Mouse (Mus musculus) neural tube, embryonic 12.5 days (tissue): ENCODE measurements around the gene Rpl23a. TPM values are rescaled to one million over a fixed set of nuclear protein-coding genes. Genes with fewer than 3 reads are reported as not detected.
"Not testable (repeated sequence)": the region's sequence is repeated elsewhere in the genome, so short reads cannot be mapped to it uniquely, and the experiment has no call there.

Experiments
- ATAC-seq: fragments of 200-750 bp; cut with Nextera tagmentation; 2 replicates; pipeline ENCODE4 v1.8.0; 2017; ENCODE audit warnings: low read depth, mild to moderate bottlenecking, moderate TSS enrichment, moderate library complexity; ENCODE audit not compliant: low FRiP score
- H3K27ac ChIP-seq: fragments of 300-500 bp; sonication (generic); 2 replicates; pipeline ENCODE4 v1.5.1; 2016
- H3K27me3 ChIP-seq: fragments of 300-500 bp; sonication (generic); replicated peaks from 2 replicates; pipeline ENCODE4 v1.6.1; 2016; ENCODE audit warnings: mild to moderate bottlenecking
- H3K36me3 ChIP-seq: fragments of 300-500 bp; sonication (generic); 2 replicates; pipeline ENCODE4 v1.6.1; 2016; ENCODE audit warnings: mild to moderate bottlenecking
- H3K4me1 ChIP-seq: fragments of 300-500 bp; sonication (generic); 2 replicates; pipeline ENCODE4 v1.6.1; 2016
- H3K4me2 ChIP-seq: fragments of 300-500 bp; sonication (generic); replicated peaks from 2 replicates; pipeline ENCODE4 v1.6.1; 2016; ENCODE audit warnings: mild to moderate bottlenecking
- H3K4me3 ChIP-seq: fragments of 300-500 bp; sonication (generic); 2 replicates; pipeline ENCODE4 v1.5.1; 2016
- H3K9ac ChIP-seq: fragments of 300-500 bp; sonication (generic); 2 replicates; pipeline ENCODE4 v1.6.1; 2016; ENCODE audit warnings: mild to moderate bottlenecking
- H3K9me3 ChIP-seq: fragments of 300-500 bp; sonication (generic); 2 replicates; pipeline ENCODE4 v1.6.1; 2016; ENCODE audit warnings: mild to moderate bottlenecking
- WGBS: fragments of 180-500 bp; shearing (Covaris S2); methylation state at CpG from one replicate; pipeline ENCODE4 v1.1.7; 2016; 5-methylcytosine and 5-hydroxymethylcytosine counted together
- polyA plus RNA-seq: library from polyadenylated mRNA; unstranded; fragments of >200 nt; fragmentation: Nextera tagmentation; extraction: Ambion mirVana; gene quantifications from 2 replicates; pipeline ENCODE4 v1.2.1, GENCODE M21; 2016

Gene Rpl23a
- polyA plus RNA-seq, 1 experiment from 2014 or later = 982 TPM

- no peak for ATAC-seq
- no peak overlapping the region for H3K27ac ChIP-seq
- peaks cover 24% of the 10 kb centered on the region for H3K36me3 ChIP-seq
- H3K9me3 ChIP-seq = no peaks in the 10 kb centered on the region
- peaks cover 32% of the 10 kb centered on the region for H3K4me1 ChIP-seq
- H3K4me2 ChIP-seq = no peak overlapping the region
- no peak overlapping the region for H3K4me3 ChIP-seq
- 100% methylated on average over 3 of the region's 3 CpGs for WGBS
- no peaks in the 10 kb centered on the region for H3K27me3 ChIP-seq
- H3K9ac ChIP-seq = no peak overlapping the region
These were observed 19.0 kb upstream of the Rpl23a start for GRCm38 (mm10) chr11:78202372-78202771.

GRCm38 (mm10) chr11:78195101-78195863 is 11.9 kb upstream of the Rpl23a start:
- H3K27ac ChIP-seq = no peak overlapping the region

GRCm38 (mm10) chr11:78194411-78195100 is 11.2 kb upstream of the Rpl23a start:
- Histone ChIP-seq H3K36me3 (peaks cover 32% of the 10 kb centered on the region), H3K4me1 (peaks cover 20% of the 10 kb centered on the region), H3K4me3 (peak overlapping the region; percentile 23), H3K27me3 (no peaks in the 10 kb centered on the region), H3K27ac (no peak overlapping the region), H3K9me3 (no peaks in the 10 kb centered on the region), H3K4me2 (peak overlapping the region; percentile 51), H3K9ac (no peak overlapping the region)
- ATAC-seq = peak; percentile 51
- WGBS = 6% methylated on average over 30 of the region's 30 CpGs

More at GRCm38 (mm10) chr11:78195101-78195863, 11.9 kb upstream of the Rpl23a start:
- peak overlapping the region; percentile 51 for H3K4me2 ChIP-seq
- no peak overlapping the region for H3K9ac ChIP-seq
- no peaks in the 10 kb centered on the region for H3K9me3 ChIP-seq
- H3K4me1 ChIP-seq = peaks cover 13% of the 10 kb centered on the region
- WGBS = 68% methylated on average over 23 of the region's 23 CpGs
- peaks cover 32% of the 10 kb centered on the region for H3K36me3 ChIP-seq
- H3K4me3 ChIP-seq = peak overlapping the region; percentile 23; the same call in 1 of the 2 replicates
- H3K27me3 ChIP-seq = no peaks in the 10 kb centered on the region
- ATAC-seq = no peak

GRCm38 (mm10) chr11:78193113-78193512 is 9.7 kb upstream of the Rpl23a start, which contains the start of gene Proca1:
Gene Proca1 (plus strand): TSS chr11:78193392.
- Histone ChIP-seq H3K27ac (no peak within 1 kb of the TSS), H3K4me3 (no peak within 1 kb of the TSS), H3K9ac (no peak within 1 kb of the TSS), H3K27me3 (no peaks in the 10 kb centered on the region), H3K9me3 (no peaks in the 10 kb centered on the region), H3K36me3 (peaks cover 32% of the 10 kb centered on the region), H3K4me2 (peak within 1 kb of the TSS; percentile 51), H3K4me1 (peaks cover 22% of the 10 kb centered on the region)
- ATAC-seq = no peak
- 95% methylated on average over 1 of the region's 1 CpGs for WGBS

- Histone ChIP-seq H3K27me3 (no peaks in the 10 kb centered on the region), H3K9me3 (no peaks in the 10 kb centered on the region), H3K36me3 (peaks cover 32% of the 10 kb centered on the region), H3K4me1 (peaks cover 20% of the 10 kb centered on the region), H3K27ac (no peak overlapping the region), H3K9ac (peak overlapping the region; percentile 95; the same call in 1 of the 2 replicates), H3K4me2 (peak overlapping the region; percentile 71), H3K4me3 (no peak overlapping the region)
- WGBS = 67% methylated on average over 6 of the region's 6 CpGs
- ATAC-seq = no peak
These were observed 6.7 kb upstream of the Rpl23a start for GRCm38 (mm10) chr11:78190041-78190440.

GRCm38 (mm10) chr11:78189234-78190040 is 6.1 kb upstream of the Rpl23a start:
- Histone ChIP-seq H3K4me3 (peak overlapping the region; percentile 71), H3K36me3 (peaks cover 32% of the 10 kb centered on the region), H3K27me3 (no peaks in the 10 kb centered on the region), H3K4me2 (peak overlapping the region; percentile 71), H3K4me1 (peaks cover 14% of the 10 kb centered on the region), H3K9ac (peak overlapping the region; percentile 95), H3K27ac (peak overlapping the region; percentile 85), H3K9me3 (no peaks in the 10 kb centered on the region)
- under 1% methylated on average over 42 of the region's 42 CpGs for WGBS
- ATAC-seq = peak; percentile 90

GRCm38 (mm10) chr11:78188331-78189233 is 5.2 kb upstream of the Rpl23a start, which contains the start of gene Rab34:
Gene Rab34 (plus strand): TSS chr11:78188430.
- peak within 1 kb of the TSS; percentile 71 for H3K4me2 ChIP-seq
- H3K9ac ChIP-seq = peak within 1 kb of the TSS; percentile 95
- no peaks in the 10 kb centered on the region for H3K9me3 ChIP-seq
- H3K27me3 ChIP-seq = no peaks in the 10 kb centered on the region
- H3K4me1 ChIP-seq = peaks cover 13% of the 10 kb centered on the region
- peak within 1 kb of the TSS; percentile 71 for H3K4me3 ChIP-seq
- peak; percentile 67 for ATAC-seq
- under 1% methylated on average over 79 of the region's 80 CpGs for WGBS
- peak within 1 kb of the TSS; percentile 85 for H3K27ac ChIP-seq
- peaks cover 26% of the 10 kb centered on the region for H3K36me3 ChIP-seq

- not testable (repeated sequence) for H3K4me2 ChIP-seq, H3K27me3 ChIP-seq, H3K9ac ChIP-seq, H3K27ac ChIP-seq, H3K4me3 ChIP-seq, ATAC-seq, H3K9me3 ChIP-seq
- Histone ChIP-seq H3K36me3 (peaks cover 18% of the 10 kb centered on the region), H3K4me1 (peaks cover 23% of the 10 kb centered on the region)
- WGBS = 93% methylated on average over 6 of the region's 6 CpGs
These were observed 1.3 kb upstream of the Rpl23a start for GRCm38 (mm10) chr11:78184702-78185101.

GRCm38 (mm10) chr11:78183884-78184514 is 615 bp upstream of the Rpl23a start:
- Histone ChIP-seq H3K27ac (no peak overlapping the region), H3K9me3 (no peaks in the 10 kb centered on the region), H3K36me3 (peaks cover 21% of the 10 kb centered on the region), H3K4me1 (peaks cover 26% of the 10 kb centered on the region), H3K4me2 (peak overlapping the region; percentile 52), H3K9ac (no peak overlapping the region), H3K27me3 (no peaks in the 10 kb centered on the region), H3K4me3 (0 out of 2 replicates have a peak overlapping the region, but pooled peaks have one; percentile 8)
- 51% methylated on average over 10 of the region's 10 CpGs for WGBS
- ATAC-seq = no peak

- peaks cover 21% of the 10 kb centered on the region for H3K36me3 ChIP-seq
- no peak for ATAC-seq
- H3K27ac ChIP-seq = no peak overlapping the region
- H3K9ac ChIP-seq = peak overlapping the region; percentile 92
- H3K9me3 ChIP-seq = no peaks in the 10 kb centered on the region
- no peaks in the 10 kb centered on the region for H3K27me3 ChIP-seq
- peaks cover 40% of the 10 kb centered on the region for H3K4me1 ChIP-seq
- WGBS = 12% methylated on average over 7 of the region's 7 CpGs
- peak overlapping the region; percentile 88 for H3K4me3 ChIP-seq
- peak overlapping the region; percentile 80 for H3K4me2 ChIP-seq
These were observed 934 bp downstream of the Rpl23a start for GRCm38 (mm10) chr11:78182450-78182849.
